Mouse (Mus musculus) yolk sac, embryonic 10.5 days (tissue): Measurements from ENCODE around the gene Mfsd14a.

Experiments
- DNase-seq: peaks from one replicate; pipeline ENCODE4 v3.0.0-alpha.2; 2017; ENCODE audit warnings: low spot score

The Mfsd14a gene

GRCm38 (mm10) chr3:116653278-116653945, 9.1 kb downstream of the Mfsd14a start:
- DNase-seq = no peak

- DNase-seq = no peak
Measured at GRCm38 (mm10) chr3:116652033-116652446, 10.4 kb downstream of the Mfsd14a start.

GRCm38 (mm10) chr3:116650698-116651097, 11.8 kb downstream of the Mfsd14a start:
- no peak for DNase-seq

GRCm38 (mm10) chr3:116648805-116649204, 13.7 kb downstream of the Mfsd14a start:
- DNase-seq = no peak

GRCm38 (mm10) chr3:116646387-116646786, 16.1 kb downstream of the Mfsd14a start:
- no peak for DNase-seq

GRCm38 (mm10) chr3:116642373-116642772, 20.1 kb downstream of the Mfsd14a start:
- no peak for DNase-seq

GRCm38 (mm10) chr3:116641811-116642371, 20.6 kb downstream of the Mfsd14a start:
- no peak for DNase-seq

GRCm38 (mm10) chr3:116640024-116640423, 22.5 kb downstream of the Mfsd14a start:
- DNase-seq = no peak

- DNase-seq = no peak
Measured at GRCm38 (mm10) chr3:116638572-116638971, 23.9 kb downstream of the Mfsd14a start.

GRCm38 (mm10) chr3:116637693-116638476, 24.6 kb downstream of the Mfsd14a start:
- DNase-seq = no peak

GRCm38 (mm10) chr3:116635799-116636198, 26.7 kb downstream of the Mfsd14a start:
- DNase-seq = no peak

- DNase-seq = no peak
Measured at GRCm38 (mm10) chr3:116634853-116635252, 27.6 kb downstream of the Mfsd14a start.

- no peak for DNase-seq
Measured at GRCm38 (mm10) chr3:116634091-116634490, 28.4 kb downstream of the Mfsd14a start.

GRCm38 (mm10) chr3:116632971-116633370, 29.5 kb downstream of the Mfsd14a start:
- no peak for DNase-seq

- no peak for DNase-seq
Measured at GRCm38 (mm10) chr3:116631459-116631858, 31.0 kb downstream of the Mfsd14a start.

GRCm38 (mm10) chr3:116622641-116623040, 39.8 kb downstream of the Mfsd14a start:
- no peak for DNase-seq

- DNase-seq = no peak
Measured at GRCm38 (mm10) chr3:116620636-116621370, 41.7 kb downstream of the Mfsd14a start.

- DNase-seq = no peak
Measured at GRCm38 (mm10) chr3:116618855-116619254, 43.6 kb downstream of the Mfsd14a start.

- no peak for DNase-seq
Measured at GRCm38 (mm10) chr3:116615318-116616068, 47.0 kb downstream of the Mfsd14a start.

GRCm38 (mm10) chr3:116614295-116614892, 48.1 kb downstream of the Mfsd14a start, which contains the start of gene Trmt13:
Gene Trmt13, minus strand, starts transcription at chr3:116614587.
- DNase-seq = peak; percentile 38

- DNase-seq = no peak
Measured at GRCm38 (mm10) chr3:116604570-116604969, 57.9 kb downstream of the Mfsd14a start.
